Mouse (Mus musculus): ENCODE measurements around the gene Hdgfl2. TPM values are rescaled to one million over a fixed set of nuclear protein-coding genes. Genes with fewer than 3 reads are reported as not detected.

The Hdgfl2 gene
- total RNA-seq, 2 experiments from 2014 or later, result 90.6 to 95.8 TPM

DNA sequence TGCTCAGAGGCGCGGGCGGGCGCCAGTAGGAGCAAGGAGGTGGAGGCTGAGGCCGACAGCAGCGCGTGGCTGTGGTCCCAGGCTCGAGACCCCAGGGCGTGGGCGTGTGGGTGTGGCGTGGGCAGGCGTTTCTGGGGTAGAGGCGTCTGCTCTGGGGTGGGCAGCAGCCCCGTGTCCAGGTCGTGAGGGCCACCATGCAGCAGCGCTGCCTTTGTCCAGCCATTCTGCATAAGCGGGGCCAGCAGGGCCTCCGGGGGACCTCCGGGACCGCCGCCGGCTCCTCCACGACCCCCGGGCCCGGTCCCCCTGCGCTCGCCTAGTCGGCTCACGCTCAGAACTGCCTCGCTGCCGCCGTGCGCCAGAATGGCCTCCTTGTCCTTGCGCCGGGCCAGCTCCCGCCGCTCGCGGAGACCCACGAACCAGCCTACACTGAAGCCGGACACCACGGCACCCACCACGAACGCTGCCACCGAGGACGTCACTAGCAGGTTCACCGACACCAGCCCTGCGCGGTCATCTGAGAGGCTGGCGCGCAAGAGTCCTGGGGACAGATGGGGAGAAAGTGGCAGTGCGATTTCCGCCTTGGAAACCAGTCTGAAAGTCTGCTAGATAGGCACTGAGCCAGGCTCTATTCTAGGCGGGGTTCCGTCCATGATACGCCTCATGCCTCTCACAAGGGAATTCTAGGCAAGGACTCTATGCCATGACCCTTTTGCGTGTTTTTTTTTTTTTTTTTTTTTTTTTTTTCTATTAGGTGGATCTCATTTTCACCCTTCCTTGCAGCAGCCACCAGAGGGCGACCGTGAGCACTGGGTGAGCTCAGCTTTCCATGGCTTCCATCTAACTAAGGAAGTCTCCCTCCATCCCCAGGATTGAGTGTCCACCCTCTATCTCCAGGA, 45.2 kb downstream of the Hdgfl2 start:
- DNase-seq (ENCODE audit: low spot score in 2 of 2), result peak; percentile 66 to 69

- no peak for DNase-seq (ENCODE audit: low spot score in 2 of 2)
Observed at GRCm38 (mm10) chr17:56125276-56125630, 45.8 kb downstream of the Hdgfl2 start.

- DNase-seq (ENCODE audit: low spot score in 2 of 2), result no peak
Observed at GRCm38 (mm10) chr17:56126175-56126574, 46.7 kb downstream of the Hdgfl2 start.

DNA sequence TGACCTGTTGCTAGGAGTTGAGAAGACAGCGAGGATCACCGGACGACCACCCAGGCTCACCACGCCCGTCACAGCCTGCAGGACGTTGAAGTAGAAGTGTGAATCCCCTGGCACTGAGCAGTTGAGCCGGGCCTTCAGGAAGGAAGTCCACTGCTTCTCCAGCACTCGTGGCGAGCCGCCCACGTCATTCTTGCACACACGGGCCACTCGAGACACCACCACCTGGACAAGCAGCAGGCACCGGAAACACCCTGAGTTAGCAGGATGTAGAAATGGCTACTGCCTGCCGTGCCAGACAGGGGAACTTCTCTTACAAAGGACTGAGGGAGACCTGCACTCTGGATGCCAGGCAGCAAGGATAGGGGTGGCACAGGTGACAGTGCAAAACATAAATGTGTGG, 48.8 kb downstream of the Hdgfl2 start:
- DNase-seq (ENCODE audit: low spot score in 2 of 2), result no peak

GRCm38 (mm10) chr17:56131136-56131535, 51.7 kb downstream of the Hdgfl2 start:
- no peak for DNase-seq (ENCODE audit: low spot score in 2 of 2)

DNA sequence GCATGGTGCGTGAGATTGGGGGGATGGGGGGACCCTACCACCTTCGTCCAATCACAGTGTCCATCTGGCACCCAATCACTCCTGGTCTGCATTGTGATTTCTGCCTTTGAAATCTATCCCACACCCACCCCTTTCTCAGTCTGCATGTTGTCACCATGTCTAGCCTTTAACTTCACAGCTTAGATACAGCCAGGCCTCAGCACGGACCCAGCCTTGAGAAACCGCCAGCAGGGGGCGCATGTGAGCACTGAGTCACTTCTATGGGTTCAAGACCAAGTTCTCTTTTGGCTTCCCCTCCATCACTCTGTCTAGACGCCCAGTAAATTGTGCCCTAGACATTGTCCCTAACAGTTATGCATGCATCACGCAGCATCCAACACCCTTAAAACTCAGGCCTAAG, 52.4 kb downstream of the Hdgfl2 start:
- peak; percentile 66 to 67 for DNase-seq (ENCODE audit: low spot score in 2 of 2)

DNA sequence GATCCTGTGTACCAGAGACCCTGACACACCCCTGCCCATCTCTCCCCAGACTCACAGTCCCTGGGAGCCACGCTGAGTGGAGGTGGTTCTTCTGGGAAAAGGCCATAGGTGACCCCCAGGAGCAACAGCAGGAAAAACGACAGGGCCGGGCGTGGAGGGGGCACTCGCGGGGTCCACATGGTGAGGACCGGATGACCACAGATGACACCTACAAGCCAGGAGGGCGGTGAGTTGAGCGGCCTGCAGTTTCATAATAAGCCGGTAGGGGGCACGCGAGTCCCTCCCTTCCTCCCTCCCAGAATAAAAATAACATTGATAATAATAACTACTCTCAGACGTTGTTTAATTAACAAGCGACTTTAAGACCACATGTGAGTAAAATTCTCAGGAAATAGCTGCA, 53.2 kb downstream of the Hdgfl2 start:
- DNase-seq (ENCODE audit: low spot score in 2 of 2), result peak in 1 of 2 experiments; percentile 63

DNA sequence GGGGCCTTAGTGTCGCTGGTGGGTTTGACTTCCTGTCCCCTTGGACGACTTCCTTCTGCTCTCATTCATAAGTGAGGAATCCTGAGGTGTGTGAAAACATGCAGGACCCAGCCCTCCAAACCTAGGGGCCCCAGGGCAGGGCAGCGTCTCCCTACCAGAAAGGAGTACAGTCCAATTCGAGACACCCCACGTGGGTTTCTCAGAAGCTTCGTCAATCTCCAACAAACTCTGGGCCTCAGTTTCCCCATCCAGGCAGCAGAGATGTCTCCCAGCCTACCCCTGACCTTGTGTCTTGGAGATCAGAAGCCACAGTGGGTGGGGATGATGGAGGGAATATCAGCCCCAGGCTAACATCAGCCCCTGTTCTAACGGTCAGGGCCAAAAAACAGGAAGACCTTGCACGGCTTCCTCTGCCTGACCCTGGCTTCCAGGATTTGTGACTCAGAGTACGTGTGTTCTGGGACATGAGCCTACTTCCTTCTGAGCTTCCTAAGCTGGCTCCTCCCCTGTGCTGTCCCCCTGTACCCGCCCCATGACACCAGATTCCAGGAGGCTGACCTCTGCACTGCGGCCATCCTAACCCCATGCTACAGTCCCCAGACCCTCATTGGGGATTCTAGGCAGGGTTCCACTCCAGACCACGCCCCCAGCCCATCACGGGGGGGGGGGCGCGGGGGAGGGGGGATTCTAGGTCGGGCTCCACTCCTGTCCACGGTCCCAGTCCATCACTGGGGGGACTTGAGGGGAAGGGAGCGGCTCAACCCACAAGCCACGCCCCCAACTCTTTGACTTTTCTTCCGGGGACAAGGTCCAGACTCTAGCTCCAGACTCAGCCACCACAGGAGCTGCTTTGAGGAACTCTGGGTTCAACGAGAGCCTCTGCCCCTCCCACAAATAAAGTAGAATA, 54.3 kb downstream of the Hdgfl2 start:
- no peak for DNase-seq (ENCODE audit: low spot score in 2 of 2)

- DNase-seq (ENCODE audit: low spot score in 2 of 2), result peak; percentile 65 to 73
Observed at GRCm38 (mm10) chr17:56134463-56134971, 55.1 kb downstream of the Hdgfl2 start.

DNA sequence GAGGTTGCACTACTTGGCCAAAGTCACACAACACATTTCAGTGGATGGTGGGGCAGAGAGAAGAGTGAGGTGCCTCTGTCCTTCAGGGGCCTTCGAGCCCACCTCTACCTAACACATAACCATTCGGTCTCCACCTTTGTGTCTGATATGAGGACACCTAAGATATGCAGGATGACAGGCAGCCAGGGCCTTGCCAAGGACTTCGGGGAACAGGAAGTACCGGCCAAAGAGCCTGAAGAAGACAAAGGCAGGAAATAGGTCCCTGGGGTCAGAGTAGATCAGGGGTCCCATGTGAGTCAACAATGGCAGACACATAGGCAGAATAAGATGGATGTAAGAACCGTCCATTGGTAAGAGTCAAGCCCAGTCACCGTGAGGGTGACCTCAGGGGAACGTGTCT, 57.1 kb downstream of the Hdgfl2 start:
- no peak for DNase-seq (ENCODE audit: low spot score in 2 of 2)

DNA sequence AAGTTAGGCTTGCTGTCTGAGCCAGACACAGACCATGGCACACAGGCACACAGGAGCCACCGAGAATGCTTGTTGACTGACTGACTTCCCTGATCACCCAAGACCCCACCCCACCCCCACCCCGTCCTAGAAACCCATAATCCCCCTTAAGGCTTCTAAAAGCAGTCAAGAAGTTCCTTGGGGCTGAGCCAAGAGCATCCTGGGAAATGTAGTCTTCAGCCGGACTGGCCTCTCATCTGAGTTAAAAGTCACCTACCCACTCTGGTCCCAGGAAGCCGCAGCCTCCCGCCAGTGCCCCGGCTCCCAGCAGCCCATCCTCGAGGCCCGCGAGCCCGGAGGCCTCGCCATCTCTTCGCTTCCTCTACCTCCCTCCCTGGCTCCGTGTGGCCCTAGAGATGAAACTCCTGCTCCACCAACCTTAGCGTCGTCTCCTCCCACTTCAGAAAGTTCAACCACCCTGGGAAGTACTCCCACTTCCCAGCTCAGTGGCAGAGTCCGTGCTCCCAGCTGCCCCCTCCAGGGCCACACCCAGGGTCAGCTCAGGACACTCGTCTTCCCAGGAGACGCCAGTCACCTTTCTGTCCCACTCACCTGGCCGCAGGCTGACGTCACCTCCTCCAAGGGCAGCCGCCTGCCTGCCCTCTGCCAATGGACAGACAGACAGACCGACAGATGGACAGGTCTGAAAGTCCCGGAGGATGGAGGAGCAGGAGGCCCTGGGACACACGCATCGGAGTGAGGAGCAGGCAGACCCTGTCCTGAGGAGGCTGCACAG, 58.6 kb downstream of the Hdgfl2 start:
- DNase-seq (ENCODE audit: low spot score in 2 of 2), result no peak

DNA sequence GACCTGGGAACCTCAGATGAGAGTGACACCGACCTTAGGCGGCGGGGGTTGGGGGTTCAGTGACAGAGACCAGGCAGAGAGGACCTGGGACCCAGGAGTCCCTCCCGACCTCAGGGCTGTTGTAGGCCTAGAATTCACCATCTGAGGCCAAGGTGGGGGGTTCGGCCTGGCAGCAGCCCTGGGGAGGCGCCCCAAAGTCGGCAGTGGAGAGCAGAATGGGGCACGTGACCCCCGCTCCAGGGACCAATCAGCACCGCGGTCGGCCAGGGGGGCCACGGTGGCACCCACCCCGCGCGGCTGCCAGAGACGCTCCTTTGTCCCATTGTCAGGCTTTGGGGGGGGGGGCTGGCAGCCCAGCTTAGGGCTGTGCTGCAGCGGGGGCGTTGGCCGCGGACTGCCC, 59.9 kb downstream of the Hdgfl2 start:
- DNase-seq (ENCODE audit: low spot score in 2 of 2), result no peak

DNA sequence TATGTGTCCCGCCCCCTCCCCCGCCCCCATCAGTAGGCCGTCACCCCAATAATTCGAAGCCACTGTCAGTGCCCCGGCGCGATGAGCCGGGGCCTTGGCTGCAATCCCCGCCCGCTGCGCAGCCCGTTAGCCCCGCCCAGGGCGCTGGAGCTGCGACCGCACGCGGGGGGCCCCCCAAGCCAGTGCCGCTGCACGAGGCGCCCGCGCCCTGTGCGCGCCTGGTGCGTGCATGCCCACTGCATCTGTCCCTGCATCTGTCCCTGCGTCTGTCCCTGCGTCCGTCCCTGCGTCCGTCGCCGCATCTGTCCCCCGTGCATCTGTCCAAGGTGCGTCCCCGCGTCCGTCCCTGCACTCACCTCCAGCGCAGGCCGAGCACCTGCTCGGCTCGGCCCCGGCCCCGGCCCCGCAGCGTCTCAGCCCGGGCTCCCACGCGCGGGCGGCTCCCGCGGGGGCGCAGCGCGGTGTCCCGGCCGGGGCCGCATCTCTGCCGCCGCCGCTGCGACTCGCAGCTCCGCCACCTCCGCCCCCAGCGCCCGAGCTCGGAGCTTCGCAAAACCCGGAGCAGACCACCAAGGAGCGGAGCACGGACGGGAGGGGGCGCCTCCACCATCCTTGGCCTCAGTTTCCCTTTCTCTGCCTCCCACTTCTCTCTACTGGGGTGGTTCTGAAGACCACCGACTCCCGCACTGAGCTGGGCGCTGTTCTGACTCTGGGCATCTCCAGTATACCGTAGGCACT, 60.6 kb downstream of the Hdgfl2 start, which contains the start of gene Sema6b:
Gene Sema6b, minus strand, starts transcription at position 486 of the 738 bp plus-strand sequence.
- DNase-seq (ENCODE audit: low spot score in 2 of 2), result peak; percentile 88 to 91

- peak; percentile 73 to 77 for DNase-seq (ENCODE audit: low spot score in 2 of 2)
Observed at GRCm38 (mm10) chr17:56141702-56142605, 62.5 kb downstream of the Hdgfl2 start.

DNA sequence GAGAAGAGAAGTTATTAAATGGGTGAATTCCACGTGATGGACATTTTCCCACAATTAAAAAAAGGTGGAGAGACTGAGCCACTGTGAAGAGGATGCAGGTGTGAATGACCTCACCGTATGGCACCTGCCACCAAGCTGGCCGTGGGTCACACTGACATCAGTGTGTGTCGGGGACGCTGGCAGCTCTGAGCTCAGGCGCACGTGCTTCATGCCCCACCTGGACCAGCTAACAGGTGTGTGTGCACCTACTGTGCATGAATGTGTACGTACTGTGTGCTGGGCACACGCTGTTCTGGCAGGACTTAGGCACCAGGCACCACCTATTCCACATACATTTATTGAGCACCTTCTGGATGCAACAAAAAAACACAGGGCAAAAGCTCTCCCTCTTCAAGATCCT, 65.1 kb downstream of the Hdgfl2 start:
- DNase-seq (ENCODE audit: low spot score in 2 of 2), result no peak

DNA sequence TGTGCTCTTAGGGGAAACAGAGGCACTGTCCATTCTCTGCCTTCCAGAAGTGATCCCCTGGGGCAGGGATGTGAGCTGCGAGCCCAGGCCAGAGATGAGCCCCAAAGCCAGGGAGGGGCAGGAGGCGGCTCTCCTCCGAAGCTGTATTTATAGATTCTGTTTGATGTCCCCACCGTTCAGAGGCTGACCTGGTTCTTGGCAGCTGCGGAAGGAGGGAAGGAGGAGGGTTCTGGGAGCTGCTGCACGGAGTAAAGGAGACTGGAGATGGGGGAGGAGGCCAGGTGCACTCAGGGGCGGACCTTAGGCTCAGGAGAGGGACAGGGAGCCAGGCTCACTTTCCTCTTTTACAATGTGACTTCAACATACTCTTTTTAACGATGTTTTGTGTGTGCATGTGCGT, 66.7 kb downstream of the Hdgfl2 start:
- DNase-seq (ENCODE audit: low spot score in 2 of 2), result no peak

DNA sequence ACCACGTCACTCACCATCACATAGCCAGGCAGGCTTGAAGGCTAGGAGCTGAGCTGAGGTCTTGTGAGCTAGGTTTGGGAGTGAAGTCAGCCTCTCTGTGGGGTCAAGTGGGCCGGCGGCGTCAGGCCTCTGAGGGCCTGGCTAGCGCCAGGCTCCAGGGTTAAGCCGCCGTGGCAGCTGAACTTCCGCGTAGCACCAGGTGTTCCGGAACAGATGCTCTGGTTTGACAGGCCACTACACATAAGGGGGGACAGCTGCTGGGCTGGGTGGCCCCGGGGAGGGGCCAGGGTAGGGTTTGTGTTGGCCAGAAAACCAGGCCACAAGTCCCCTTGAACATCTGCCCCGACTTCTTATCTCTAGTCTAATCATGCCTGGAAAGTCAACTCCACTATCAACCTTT, 68.0 kb downstream of the Hdgfl2 start:
- DNase-seq (ENCODE audit: low spot score in 2 of 2), result no peak

DNA sequence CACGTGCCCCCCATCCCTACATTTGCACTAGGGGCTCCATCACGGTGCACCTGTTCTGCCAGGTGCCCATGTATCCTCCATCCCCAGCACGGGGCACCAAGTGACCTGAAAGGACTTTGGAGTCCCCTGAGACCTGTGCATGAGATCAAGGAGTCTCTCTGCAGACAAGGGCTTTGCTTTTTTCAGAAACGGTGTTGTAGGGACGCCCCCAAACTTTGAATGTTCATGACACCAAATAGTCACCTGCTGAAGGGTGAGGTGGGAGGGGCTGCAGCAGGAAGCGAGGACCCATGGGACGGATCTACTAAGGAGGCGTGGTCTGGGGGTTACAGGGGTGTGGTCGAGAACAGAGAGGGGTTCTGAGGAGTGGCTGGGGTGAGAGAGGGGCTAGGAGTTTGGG, 68.8 kb downstream of the Hdgfl2 start:
- DNase-seq (ENCODE audit: low spot score in 2 of 2), result no peak
